Mouse (Mus musculus): ENCODE results near the gene Csgalnact2. TPM values are rescaled to one million over a fixed set of nuclear protein-coding genes. Genes with fewer than 3 reads are reported as not detected.
A peak's percentile ranks its signal among the peaks of the same experiment; 100 is the strongest.

Gene Csgalnact2
- total RNA-seq, 2 experiments from 2014 or later: 18.2 to 18.5 TPM

DNA sequence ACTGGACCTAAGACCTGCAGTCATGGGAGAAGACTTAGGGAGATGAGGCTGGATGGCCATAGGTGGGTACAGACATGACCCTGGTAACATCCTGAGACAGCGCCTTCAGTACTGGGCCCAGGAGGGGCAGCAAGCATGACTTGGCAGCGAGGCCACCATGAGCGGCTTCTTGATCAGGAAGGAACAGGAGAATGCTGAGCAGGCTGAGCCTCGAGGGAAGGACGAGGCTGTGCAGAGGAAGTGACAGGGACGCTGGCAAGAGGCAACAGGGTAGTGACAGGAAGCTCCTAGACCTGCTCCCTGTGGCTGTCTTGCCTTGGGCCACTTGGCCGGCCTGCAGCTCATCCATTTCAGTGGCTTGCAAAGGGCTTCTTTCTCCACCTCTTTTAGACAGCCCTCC is 61.5 kb downstream of the Csgalnact2 start:
- DNase-seq: no peak
- intact Hi-C loops (cut with DNase I): no loop called here

DNA sequence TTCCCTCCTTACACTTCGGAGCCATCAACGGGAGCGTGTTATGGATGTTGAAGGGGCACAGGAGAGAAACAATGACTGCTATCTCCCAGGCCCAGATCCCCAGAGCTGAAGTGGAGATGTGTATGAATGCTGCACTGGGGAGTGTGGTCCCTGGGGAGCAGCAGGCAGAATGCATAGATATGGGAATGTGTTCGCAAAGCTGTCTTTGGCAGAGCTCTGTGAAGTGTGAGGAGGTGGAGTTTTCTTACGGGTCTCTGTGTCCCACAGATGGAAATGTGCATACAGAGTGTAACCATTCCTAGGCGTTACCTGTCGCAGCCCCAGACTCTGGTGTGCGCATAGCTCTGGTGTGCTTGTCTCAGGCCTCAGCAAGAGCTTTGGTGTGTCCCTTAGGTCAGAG is 62.2 kb downstream of the Csgalnact2 start:
- no peak for DNase-seq
- intact Hi-C loops (cut with DNase I): no loop called here

DNA sequence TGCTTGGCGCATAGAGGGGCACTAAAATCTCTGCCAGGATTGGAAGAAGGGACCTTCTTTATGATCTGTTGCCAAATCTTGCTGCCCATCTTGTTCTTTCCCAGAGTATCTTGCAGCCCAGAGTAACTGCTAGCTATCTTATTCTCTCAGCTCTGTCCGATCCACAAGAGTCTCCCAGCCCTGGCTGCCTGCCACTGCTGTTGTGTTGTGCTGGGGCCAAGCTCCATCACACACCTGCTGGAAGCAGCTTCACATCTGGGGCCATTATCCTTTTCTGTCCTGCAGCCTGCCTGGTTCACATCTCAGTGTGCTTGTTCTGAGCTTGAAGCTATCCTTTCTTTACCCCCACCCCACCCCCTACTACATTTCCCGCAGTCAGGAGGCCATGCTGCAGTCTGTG is 62.7 kb downstream of the Csgalnact2 start:
- no peak for DNase-seq

DNA sequence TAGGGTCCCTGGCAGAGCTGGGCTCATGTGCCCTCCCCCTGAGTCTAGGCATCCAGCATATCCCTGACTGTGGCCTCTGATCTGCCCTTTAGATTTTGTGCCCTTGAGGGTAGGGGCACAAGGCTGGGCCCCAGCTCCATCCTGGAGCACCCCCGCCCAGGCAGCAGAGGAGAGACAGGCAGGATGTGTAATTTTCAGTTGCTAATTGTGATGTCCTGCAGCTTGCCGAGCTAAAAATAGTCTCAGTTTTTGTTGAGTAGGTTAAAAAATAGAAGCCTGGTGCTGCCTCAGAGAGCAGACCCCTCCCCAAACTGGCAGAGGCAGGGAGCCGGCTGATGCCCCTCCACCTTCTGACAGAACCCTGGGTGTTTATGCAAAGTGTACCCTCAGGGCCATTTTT is 64.8 kb downstream of the Csgalnact2 start:
- intact Hi-C loops (cut with DNase I): no loop called here

More for the DNA sequence above, 62.7 kb downstream of the Csgalnact2 start:
- intact Hi-C loops (cut with DNase I): no loop called here

DNA sequence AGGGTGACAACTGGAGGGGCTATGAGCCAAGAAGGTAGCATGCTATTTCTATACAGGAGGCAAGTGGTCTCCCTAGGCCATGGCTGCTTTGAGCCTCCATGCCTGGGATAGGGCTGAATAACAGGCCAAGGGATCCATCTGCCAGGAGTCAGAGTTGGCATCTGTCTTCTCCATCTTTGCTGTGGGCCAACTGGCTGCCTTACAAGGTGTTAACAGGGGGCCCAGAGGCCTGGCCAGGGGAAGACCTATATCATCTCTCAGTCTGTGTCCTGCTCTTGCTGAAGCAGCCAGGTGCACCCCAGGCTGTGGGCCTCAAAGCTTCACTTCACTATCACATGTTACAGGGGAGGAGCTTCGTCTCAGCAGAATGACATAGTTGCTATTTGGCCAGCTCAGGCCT is 66.8 kb downstream of the Csgalnact2 start:
- DNase-seq: no peak
- intact Hi-C loops (cut with DNase I): no loop called here

More for the DNA sequence above, 64.8 kb downstream of the Csgalnact2 start:
- no peak for DNase-seq

DNA sequence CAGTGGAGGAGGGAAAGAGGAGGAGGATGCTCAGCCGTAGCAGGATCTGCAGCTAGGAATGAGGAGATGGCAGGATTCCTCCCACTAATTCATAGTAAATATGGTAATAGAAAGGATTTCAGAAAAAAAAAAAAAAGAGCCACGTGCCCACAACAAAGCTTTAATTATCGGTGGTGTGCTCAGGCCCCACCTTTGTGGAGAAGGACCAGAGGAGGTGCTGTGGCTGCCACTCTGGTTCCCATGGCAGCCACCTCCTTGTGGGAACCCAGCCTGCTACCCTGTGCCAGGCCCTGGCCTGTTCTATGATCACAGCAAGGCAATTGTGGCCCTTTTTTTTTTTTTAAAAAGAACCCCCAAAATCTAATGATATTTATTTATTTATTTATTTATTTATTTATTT is 67.5 kb downstream of the Csgalnact2 start:
- no peak for DNase-seq
- intact Hi-C loops (cut with DNase I): no loop called here

DNA sequence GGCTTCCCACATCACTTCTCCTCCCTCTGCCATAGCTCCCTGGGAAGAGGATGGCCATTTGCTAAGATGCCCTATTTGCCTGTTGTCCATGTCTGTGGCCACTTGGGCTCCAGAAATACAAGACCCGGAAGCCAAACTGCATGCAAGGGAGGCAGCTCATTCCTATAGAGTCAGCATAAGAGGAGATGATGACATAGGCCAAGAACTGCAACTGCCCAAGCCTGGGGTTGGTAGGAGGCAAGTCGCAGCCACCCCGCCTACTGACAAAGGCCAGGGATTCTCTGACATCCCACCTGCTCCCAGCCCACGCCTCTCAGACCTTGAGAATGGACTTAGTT is 68.0 kb downstream of the Csgalnact2 start:
- intact Hi-C loops (cut with DNase I): no loop called here
- no peak for DNase-seq

DNA sequence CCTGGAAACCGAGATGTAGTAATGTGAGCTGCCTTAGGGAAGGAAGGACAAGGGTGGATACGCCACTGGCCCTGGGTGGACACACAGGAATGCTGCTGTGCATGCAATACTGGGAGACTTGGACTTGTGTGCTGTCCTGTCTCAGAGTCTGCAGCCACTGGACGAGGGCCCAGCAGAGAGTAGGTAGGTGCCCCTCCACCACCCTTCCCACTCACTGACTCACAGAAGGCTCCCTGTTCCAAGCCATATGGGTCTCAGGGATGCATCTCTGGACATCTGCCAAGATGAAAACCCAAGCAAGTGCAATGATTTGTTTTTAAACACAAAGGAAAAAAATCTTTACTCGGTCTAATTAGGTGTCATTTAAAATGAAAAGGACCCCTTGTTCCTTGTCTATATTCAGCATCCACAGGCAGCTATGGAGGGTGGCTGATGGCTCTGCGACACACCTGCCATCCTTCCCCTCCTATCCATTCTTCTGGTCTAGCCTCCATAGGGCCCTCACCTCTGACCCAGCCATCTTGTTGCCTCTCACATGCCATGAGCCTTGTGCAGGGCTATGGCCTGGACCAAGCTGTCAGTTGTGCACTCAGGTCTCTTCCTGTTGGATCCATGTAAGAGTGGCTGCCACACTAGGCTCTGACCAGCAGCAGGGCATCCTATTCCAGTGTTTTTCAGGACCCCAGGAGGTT is 68.5 kb downstream of the Csgalnact2 start:
- DNase-seq: no peak
- intact Hi-C loops (cut with DNase I): no loop called here

DNA sequence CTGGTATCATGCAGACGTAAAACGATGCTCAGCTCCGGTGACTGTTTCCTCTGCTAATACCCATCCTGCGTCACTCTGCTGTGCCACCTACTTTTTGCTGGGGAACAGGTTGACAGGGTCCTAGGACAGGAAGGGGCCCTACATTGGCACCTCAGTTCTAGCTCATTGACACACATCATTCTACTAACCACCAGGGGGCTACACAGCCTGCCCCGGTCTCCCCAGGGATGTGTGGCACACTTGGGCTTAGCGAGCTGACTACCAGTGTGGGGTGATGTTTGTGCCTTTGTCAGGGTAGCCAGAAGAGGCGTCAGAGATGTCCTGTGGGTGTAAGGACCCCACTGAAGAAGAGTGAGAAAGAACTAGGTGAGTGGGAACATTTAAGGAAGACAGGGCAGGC is 71.2 kb downstream of the Csgalnact2 start:
- no peak for DNase-seq
- intact Hi-C loops (cut with DNase I): loop anchor here (5.0 kb wide), 1 partner anchor 315 kb away; no protein-coding TSS in a partner anchor

DNA sequence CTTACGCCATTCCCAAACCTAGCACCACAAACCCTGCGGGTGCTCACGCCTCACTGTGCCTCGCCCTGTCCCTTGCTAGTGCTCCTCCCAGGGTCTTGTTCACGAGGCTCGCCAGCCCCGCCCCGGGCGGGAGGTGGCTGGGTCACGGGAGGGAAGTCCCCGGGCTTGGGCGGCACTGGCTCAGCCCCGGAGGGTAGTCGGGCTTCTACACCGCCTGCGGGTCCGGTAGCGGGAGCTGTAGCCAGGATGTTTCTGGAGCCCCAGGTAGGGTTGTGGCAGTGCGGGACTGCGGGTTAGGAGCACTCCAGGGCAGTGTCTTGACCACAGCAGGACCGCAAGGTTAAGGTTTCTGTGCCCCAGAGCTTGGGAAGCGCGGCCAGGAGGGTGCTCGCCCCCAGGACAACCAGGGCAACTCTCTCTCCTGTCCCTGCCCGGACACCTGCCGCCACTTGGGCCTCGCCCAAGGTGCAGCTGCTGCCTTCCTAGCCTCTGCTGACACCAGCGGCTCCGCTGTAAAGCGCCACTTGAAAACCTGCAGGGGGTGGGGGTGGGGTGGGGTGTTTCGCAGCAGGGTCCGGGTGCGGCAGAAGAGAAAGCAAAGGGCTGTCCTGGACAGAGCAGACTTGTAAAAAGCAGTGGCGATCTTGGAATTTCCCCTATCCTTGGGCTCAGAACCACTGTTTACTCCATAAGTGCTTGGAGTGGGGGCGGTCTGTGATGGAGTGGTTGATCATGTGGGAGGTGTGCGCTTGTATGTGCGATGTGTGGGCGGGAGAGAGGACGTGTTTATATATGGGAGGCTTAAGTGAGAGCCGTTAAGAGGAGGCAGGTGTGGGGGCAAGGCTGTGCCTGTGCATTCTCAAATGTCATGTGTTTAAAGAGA is 72.5 kb downstream of the Csgalnact2 start:
- DNase-seq: peak; percentile 34 to 35
- intact Hi-C loops (cut with DNase I): loop anchor here (5.0 kb wide), 1 partner anchor 316 kb away; no protein-coding TSS in a partner anchor

DNA sequence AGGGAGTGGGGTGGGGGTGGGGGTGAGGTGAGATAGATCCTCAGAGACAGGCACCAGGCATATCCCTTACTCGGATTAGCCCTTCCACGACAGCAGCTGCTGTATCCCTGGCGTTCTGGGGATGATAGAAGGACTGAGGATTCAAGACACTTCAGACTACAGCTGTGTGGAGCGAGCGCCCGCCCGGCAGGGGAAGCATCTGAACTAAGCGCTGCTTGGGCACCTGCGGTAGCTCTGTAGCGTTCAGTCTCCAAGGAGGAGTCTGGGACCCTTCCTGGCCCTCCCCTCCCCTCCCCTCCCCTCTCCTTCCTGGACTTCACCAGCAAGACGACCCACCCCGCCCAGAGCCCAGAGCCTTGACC is 73.1 kb downstream of the Csgalnact2 start:
- no peak for DNase-seq
- intact Hi-C loops (cut with DNase I): loop anchor here (5.0 kb wide), 1 partner anchor 316 kb away; no protein-coding TSS in a partner anchor

DNA sequence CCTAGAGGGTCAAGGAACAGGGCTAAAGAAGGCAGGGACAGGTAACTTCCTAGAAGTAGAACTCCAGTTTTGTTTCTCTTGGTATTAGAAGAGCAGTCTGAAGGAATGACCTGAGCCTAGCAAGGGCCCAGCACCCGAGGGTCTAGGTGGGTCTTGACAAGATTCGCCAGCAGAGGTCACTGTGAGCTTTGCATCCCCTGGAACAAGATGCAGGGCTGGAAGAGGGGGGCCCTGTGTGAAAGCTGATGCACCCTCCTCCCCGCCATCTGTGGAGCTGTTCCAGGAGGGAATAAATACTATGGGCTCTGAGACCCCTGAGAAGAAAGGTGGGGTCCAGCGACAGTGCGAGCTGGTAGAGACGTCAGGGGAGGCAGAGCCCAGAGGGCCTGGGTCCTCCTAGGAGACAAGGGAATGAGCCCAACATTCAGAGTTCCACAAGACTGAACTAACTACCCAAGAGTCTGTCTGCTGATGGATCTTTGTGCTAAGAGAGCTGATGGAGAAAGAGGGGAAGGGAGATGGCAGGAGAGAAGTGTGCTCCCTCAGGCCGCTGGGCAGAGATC is 73.9 kb downstream of the Csgalnact2 start:
- DNase-seq: peak in 1 of 2 experiments; percentile 50
- intact Hi-C loops (cut with DNase I): loop anchor here (5.0 kb wide), 1 partner anchor 317 kb away; no protein-coding TSS in a partner anchor

DNA sequence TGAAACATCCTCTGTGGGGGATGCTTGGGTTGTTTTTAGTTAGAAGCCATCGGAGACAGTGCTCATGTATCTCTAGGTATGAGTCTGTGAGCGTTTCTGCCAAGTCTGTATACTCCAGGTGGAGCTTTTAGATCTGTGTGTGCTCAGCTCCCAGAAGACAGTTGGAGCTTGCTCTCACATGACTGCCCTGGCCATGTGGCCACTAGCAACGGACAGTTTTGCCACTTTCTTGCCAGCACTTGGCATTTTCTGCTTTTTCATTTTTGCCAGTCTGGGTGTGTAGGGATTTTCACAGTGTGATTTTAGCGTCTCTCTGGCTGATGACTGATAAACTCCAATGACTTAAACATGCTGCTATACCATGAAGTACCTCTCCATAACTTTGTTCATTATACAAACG is 75.7 kb downstream of the Csgalnact2 start:
- no peak for DNase-seq
- intact Hi-C loops (cut with DNase I): no loop called here

DNA sequence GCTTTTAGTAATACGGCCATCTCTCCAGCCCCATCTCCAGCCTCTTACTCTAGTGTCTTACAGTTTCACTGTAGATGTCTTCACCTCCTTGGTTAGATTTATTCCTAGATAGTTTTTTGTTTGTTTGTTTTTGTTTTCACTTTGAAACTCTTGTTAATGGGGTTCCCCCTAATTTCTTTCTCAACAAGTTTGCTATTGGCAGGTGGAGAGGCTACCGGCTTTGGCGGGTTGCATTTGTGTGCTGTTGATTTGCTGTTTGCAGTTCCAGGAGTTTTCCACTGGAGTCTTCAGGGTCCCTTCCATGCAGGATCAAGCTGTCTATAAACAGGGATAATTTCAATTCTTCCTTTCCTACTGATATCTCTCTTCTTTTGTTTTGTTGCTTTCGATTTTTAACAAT is 77.7 kb downstream of the Csgalnact2 start:
- no peak for DNase-seq
- intact Hi-C loops (cut with DNase I): no loop called here

Small RNA genes within 50 kb of the gene (microRNA-seq; reads per million reads assigned to microRNA genes)
- gene Mir7044 (ENCODE audit: borderline number of aligned reads in 2 of 2): 0 to 0.67 reads per million in 2 experiments

Other genes with a start within 250 kb of the Csgalnact2 start
- gene Hnrnpf, start 238.8 kb downstream of the Csgalnact2 start, total RNA-seq (2021): 100 to 1,000 TPM; 190 to 198 TPM
- gene Fxyd4, start 201.4 kb downstream of the Csgalnact2 start, total RNA-seq (2021): not detected
- gene Rasgef1a, start 127.7 kb downstream of the Csgalnact2 start, total RNA-seq (2021): under 1 TPM; 0.11 to 0.22 TPM
- gene Ret, start 58.6 kb upstream of the Csgalnact2 start, total RNA-seq (2021): 1 to 10 TPM; 3.3 to 5.8 TPM